Mouse (Mus musculus) spleen, adult 2 months (tissue): ENCODE measurements around the gene Lcn5.

ENCODE experiments used
- CTCF ChIP-seq: fragments of 200-500 bp; IDR thresholded peaks from 2 replicates; pipeline ENCODE4 v1.5.1; 2011; ENCODE audit warnings: mild to moderate bottlenecking, inconsistent platforms; ENCODE audit not compliant: insufficient read depth, insufficient read length, insufficient replicate concordance; ENCODE audit errors: extremely low read depth
- POLR2A ChIP-seq: fragments of 200-500 bp; IDR thresholded peaks from 2 replicates; pipeline ENCODE4 v1.6.1; 2011; ENCODE audit warnings: low read depth, low read length, inconsistent platforms

DNA sequence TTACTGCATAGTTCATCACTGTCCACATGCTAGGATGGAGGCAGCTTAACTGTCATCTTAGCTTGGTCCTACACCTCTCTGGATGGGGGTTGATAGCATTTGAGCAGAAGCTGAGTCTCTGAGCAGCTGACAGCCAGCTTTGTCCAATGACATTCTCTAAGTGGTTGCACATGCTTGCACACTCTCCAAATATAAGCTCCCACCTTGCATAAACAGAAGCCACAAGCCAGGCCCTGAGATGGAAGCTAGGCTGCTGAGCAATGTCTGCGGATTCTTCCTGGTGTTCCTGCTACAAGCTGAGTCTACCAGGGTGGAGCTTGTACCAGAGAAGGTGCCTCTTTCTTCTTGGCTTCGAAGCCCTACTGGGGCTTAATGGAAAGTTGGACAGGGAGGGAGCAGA is 4.8 kb upstream of the Lcn5 start, which contains the start of gene Lcn8:
- TF ChIP-seq CTCF (no peak), POLR2A (no peak)
